Mouse (Mus musculus): ENCODE measurements around the gene Mocs3.

The Mocs3 gene

DNA sequence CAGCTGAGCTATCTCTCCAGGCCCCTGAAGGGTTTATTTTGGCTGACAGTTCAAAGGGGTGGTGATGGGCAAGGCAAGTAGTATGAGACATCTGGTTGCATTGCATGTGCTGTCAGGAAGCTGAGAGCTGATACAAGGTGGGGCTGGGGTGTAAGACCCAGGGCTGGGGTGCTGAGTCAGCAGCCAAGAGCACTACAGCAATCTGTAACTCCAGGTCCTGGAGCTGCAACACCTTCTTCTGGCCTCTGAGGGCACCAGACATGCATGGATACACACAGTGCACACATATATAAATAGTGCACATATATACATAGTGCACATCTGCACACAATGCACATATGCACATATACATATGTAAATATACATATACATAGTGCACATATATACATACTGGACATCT is 12.4 kb downstream of the Mocs3 start:
- DNase-seq (ENCODE audit: low read depth) = no peak

GRCm38 (mm10) chr2:168243278-168243677 is 12.9 kb downstream of the Mocs3 start:
- no peak for DNase-seq (ENCODE audit: low read depth)

GRCm38 (mm10) chr2:168245571-168245970 is 15.1 kb downstream of the Mocs3 start:
- DNase-seq (ENCODE audit: low read depth) = no peak

DNA sequence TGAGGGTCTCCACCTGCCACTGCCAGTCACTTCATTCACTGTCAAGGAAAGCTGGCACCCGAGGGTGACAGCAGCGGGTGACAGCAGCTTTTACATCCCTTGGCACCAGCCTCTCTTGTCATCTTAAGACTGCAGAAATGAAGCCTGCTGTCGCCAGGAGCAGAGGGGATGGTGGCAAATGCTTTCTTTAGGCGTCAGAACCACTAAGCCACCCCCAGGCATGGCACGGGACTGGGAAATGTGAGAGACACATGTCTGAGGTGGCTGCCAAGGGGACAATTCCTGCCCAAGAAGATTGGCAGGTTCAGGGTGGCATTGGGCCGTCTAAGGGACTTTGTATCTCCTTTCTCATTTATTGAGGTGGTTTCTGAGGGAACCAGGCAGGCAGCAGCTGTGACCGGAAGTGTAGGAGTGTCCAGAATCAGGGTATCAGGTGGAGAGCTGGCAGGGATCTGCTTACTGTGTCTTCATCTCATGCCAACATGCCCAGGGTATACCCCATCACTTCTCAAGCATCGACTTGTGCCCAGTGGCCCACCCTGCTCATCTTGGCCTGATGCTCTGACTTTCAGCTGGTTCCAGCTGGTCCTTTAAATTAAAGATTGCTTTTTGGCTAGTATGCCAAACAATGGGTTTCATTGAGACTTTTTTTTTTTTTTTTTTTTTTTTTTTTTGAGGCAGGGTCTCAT is 17.9 kb downstream of the Mocs3 start:
- no peak for DNase-seq (ENCODE audit: low read depth)

- peak; percentile 54 for DNase-seq (ENCODE audit: low read depth)
Observed at GRCm38 (mm10) chr2:168248856-168249245, 18.4 kb downstream of the Mocs3 start.

DNA sequence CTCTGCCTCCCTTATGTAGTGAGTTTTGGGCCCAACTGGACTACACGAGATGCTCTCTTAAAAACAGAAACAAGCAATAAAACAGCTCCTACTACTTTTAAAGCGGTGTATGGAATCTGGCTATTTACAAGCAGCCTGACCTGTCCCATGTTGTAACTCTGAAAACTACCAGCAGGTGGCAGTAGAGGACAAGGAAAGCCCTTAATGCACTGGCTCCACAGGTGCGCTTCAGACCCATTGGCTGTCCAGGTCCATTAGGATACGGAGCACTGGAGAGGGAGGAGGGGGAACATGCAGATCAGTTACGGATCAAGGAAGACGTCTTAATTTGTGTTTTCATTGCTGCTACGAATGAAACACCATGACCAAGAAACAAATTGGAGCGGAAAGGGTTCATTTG is 19.8 kb downstream of the Mocs3 start:
- peak; percentile 91 for DNase-seq (ENCODE audit: low read depth)

GRCm38 (mm10) chr2:168252639-168253292 is 22.3 kb downstream of the Mocs3 start:
- peak; percentile 73 for DNase-seq (ENCODE audit: low read depth)

DNA sequence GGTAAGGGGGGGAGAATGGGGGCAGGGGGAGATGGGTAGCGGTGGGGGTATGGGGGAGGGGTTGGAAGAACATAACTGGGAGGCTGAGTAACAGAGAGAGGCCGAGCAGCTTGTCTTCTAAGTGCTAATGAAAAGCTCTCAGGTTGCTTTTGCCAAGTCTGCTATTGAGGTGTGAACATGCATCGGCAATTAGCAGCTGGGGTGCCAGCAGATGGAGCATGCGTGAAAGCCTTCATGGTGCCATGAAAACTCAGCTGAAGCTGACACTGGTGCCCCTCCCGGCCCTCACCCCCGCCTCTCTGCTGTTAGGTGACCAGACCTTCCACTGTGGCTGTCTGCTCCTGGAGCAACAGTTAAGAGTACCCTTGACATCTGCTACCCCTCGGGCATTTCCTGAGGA is 23.4 kb downstream of the Mocs3 start:
- no peak for DNase-seq (ENCODE audit: low read depth)

GRCm38 (mm10) chr2:168256506-168256905 is 26.1 kb downstream of the Mocs3 start:
- DNase-seq (ENCODE audit: low read depth) = no peak

DNA sequence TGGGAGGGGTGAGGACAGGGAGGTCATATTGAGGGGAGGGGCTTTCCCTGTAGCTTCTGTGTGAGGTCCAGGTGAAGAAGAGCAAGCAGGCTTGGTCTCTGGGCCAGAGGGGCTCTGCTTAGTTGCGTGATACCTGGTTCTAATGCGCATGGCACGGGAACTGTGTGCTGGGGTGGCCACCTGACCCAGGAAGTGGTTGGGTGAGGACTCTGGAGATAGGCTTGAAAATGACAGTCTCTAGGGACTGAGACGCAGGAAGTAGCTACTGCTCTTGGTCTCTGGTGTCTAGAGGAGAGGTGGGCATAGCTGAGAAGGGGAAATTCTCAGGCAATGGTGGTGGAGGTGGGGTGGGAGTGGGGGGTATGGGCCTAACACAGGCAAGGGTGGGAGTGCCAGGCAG is 26.8 kb downstream of the Mocs3 start:
- DNase-seq (ENCODE audit: low read depth) = no peak

DNA sequence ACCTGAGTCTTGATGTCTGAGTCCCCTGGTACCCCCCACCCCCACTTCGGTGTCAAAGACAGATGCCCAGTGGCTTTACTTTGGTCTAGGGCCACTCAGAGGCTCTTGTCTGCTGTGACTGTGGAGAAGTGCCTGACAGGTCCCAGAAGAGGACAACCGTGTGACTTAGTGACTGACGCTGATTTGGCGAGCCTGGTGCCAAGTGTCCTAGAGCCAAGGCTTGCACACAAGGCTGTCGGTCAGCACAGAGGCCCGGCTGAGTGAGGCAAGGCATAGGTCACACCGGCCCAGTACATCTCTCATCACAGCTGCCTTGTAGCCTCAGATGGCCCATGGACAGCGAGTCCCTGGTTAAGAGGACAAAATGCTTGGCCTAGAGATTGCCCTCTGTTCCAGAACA is 28.6 kb downstream of the Mocs3 start:
- no peak for DNase-seq (ENCODE audit: low read depth)

DNA sequence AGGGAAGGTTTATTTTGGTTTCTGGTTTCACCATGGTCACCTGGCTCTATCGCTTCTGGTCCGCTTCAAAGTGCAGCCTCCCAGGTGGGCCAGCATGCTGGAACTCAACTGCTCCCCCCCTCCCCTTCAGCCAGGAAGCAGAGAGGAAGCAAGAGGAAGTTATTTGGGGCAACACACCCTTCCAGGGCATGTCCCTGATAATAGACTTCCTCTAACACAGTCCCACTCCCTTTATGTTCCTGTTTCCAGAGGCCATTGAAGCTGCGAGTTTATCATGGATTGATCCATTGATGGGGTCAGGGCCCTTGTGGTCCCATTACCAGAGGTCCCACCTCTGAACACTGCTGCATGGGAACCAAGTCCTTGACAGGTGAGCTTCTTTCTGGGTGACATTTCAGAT is 29.7 kb downstream of the Mocs3 start:
- no peak for DNase-seq (ENCODE audit: low read depth)

DNA sequence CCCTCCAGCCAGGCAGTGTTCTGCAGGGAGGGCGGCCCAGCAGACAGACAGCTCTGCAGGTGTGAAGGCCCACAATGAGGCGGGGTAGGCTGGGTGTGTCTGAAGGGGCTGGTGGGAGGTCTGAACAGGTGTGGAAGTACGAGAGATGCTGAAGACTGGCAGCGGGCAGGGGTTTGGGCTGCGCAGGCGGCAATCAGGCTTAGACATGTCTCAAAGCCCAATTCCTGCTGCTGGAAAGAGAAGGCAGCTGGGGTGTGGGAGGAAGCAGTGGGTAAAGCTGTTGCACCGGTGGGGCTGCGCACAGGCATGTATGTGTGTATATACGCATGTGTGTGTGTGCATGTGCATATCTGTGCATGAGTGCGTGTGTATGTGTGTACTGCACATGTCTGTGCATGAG is 30.5 kb downstream of the Mocs3 start:
- no peak for DNase-seq (ENCODE audit: low read depth)

DNA sequence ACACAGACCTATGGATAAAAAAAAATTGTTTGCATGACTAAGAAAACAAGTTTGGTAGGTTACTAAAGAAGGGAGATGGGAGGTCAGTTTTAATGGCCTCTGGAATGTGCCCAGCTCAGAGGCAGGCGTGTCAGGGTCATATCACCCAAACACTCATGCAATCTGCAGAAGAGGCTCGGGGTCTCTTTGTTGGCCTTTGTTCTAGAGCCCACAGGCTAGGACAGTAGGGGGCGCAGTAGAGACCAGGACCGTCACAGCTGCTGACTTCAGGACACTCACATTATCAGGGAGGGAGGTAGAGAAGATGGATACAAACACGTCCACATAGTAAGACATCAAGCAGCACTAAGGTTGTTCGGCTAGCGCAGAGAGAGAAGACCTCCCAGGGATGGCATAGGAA is 37.6 kb downstream of the Mocs3 start:
- DNase-seq (ENCODE audit: low read depth) = no peak

GRCm38 (mm10) chr2:168273387-168273786 is 43.0 kb downstream of the Mocs3 start:
- no peak for DNase-seq (ENCODE audit: low read depth)

- peak; percentile 68 for DNase-seq (ENCODE audit: low read depth)
Observed at GRCm38 (mm10) chr2:168274374-168274935, 44.0 kb downstream of the Mocs3 start.

- DNase-seq (ENCODE audit: low read depth) = no peak
Observed at GRCm38 (mm10) chr2:168280729-168281581, 50.5 kb downstream of the Mocs3 start.

DNA sequence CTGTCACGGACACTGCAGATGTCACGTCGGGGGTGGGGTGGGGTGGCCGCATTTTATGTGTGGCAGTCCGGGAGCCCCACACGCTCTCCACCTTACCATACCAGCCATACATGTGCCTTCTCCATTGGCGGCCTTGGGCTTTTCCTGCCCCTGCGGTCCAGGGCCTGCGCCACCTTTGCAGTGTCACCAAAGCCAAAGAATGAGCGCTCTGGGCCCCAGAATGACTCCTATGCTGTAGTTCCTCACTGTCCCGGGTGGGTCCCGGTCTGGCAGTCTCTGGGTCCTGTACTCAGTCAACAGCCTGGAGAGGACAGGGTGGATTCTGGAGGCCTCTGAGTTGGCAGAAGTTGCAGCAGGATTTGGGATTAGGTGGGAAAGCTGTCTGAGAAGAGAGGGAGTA is 51.2 kb downstream of the Mocs3 start, which contains the start of gene Kcng1:
Gene Kcng1 (minus strand): TSS at position 155 of the 400 bp plus-strand sequence.
- DNase-seq (ENCODE audit: low read depth) = no peak

All from naive thymus-derived CD4-positive, alpha-beta T cell, adult 2 months (primary cell).